Mouse (Mus musculus): ENCODE measurements around the gene Rtf1. TPM values are rescaled to one million over a fixed set of nuclear protein-coding genes. Genes with fewer than 3 reads are reported as not detected.

Gene Rtf1
- polyA plus RNA-seq, 1 experiment: 7.2 TPM

DNA sequence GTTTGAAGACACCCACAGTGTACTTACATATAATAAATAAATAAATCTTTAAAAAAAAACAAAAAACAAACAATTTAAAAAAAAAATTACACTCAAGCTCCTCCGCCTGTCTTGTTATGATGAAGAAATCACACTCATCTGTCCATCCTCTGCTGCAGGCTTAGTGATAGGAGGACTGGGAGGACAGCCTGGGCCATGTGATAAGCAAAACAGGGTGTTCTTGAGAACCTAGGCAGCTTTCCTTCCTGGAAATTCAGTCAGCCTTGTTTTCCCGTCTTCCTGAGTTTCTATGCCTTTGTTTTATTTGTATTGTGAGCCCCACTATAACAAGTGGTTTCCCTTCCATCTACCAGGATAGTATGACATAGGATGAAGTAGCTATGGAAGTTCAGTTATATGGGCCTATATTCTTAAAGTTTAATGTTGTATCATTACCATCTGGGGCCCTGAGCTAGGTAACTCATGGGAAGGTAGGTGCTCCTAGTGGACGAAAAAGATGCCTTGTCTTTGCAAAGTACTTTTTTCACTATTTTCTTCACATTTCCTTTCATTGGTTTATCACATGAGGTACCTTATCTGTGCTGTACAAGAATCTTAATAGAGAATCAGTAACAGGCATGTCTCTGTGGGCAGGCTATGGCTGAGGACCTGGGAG is 53.0 kb downstream of the Rtf1 start:
- Histone ChIP-seq H3K36me3 (ENCODE audit: control insufficient read depth, insufficient read depth) (peaks cover 13% of the 10 kb centered on the region), H3K4me3 (no peak overlapping the region), H3K79me2 (ENCODE audit: control insufficient read depth, insufficient read depth) (no peaks in the 10 kb centered on the region), H3K4me2 (ENCODE audit: low read depth) (no peak overlapping the region), H3ac (ENCODE audit: control insufficient read depth, insufficient read length) (no peak overlapping the region), H3K27me3 (ENCODE audit: control insufficient read depth, insufficient read depth, insufficient read length) (no peaks in the 10 kb centered on the region)
- TF ChIP-seq TCF12 (IDR thresholded peaks at IDR 0.05; ENCODE audit: insufficient read depth, poor library complexity, severe bottlenecking) (no peak), MAX (IDR thresholded peaks at IDR 0.05; ENCODE audit: low read depth) (no peak), REST (IDR thresholded peaks at IDR 0.05; ENCODE audit: insufficient read depth, insufficient read length) (no peak), USF1 (IDR thresholded peaks at IDR 0.05; ENCODE audit: low read depth) (no peak), E2F4 (IDR thresholded peaks at IDR 0.05; ENCODE audit: insufficient read depth) (no peak)

- no peak for TF ChIP-seq TCF3 (IDR thresholded peaks at IDR 0.05; ENCODE audit: insufficient read length, low read depth)
- TF ChIP-seq MYOD1 (IDR thresholded peaks at IDR 0.05; ENCODE audit: control insufficient read depth in 1 of 3, insufficient read length in 2 of 3, low read depth in 2 of 3): no peak
- TF ChIP-seq REST (IDR thresholded peaks at IDR 0.05; ENCODE audit: insufficient read depth, insufficient read length): no peak
- TF ChIP-seq CEBPB (IDR thresholded peaks at IDR 0.05; ENCODE audit: insufficient read depth, poor library complexity, severe bottlenecking): no peak
- no peak for TF ChIP-seq MAX (IDR thresholded peaks at IDR 0.05; ENCODE audit: low read depth)
- TF ChIP-seq TCF12 (IDR thresholded peaks at IDR 0.05; ENCODE audit: insufficient read depth, poor library complexity, severe bottlenecking): no peak
- TF ChIP-seq POLR2A (IDR thresholded peaks at IDR 0.05; ENCODE audit: insufficient read length, low read depth): no peak
- TF ChIP-seq POLR2AphosphoS2 (IDR thresholded peaks at IDR 0.05; ENCODE audit: insufficient read length, low read depth): no peak
- TF ChIP-seq SRF (IDR thresholded peaks at IDR 0.05; ENCODE audit: control insufficient read depth, insufficient read length, low read depth): no peak
- Histone ChIP-seq H3K27me3 (ENCODE audit: control insufficient read depth, insufficient read depth, insufficient read length) (no peaks in the 10 kb centered on the region), H3K79me2 (ENCODE audit: control insufficient read depth, insufficient read depth) (no peaks in the 10 kb centered on the region), H3K4me2 (ENCODE audit: low read depth) (no peak overlapping the region), H3K4me3 (no peak overlapping the region), H3K36me3 (ENCODE audit: control insufficient read depth, insufficient read depth) (peaks cover 5% of the 10 kb centered on the region), H3ac (ENCODE audit: control insufficient read depth, insufficient read length) (no peak overlapping the region)
Observed at GRCm38 (mm10) chr2:119730735-119731134, 55.9 kb downstream of the Rtf1 start.

DNA sequence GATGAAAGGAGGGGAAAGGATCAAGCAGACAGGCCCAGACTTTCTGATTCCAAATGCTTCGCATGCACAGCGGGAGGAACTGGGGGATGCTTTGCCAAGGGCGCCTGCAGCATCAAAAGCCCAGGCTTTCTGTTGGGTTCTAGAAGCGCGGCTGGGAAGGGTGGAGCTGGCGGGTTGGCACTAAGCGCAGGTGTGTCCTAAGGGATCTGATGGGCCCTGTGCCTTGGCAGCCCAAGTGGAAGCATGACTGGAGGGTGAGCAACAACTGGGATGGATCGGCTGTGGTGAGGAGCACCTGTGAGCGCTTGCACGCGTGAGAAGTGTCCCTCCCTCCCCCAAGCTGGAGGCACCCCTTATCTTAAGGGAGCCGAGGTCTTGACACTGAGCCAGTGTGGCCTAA is 62.3 kb downstream of the Rtf1 start:
- Histone ChIP-seq H3K27me3 (ENCODE audit: control insufficient read depth, insufficient read depth, insufficient read length) (no peaks in the 10 kb centered on the region), H3K4me3 (no peak overlapping the region), H3ac (ENCODE audit: control insufficient read depth, insufficient read length) (no peak overlapping the region), H3K36me3 (ENCODE audit: control insufficient read depth, insufficient read depth) (peaks cover 5% of the 10 kb centered on the region), H3K79me2 (ENCODE audit: control insufficient read depth, insufficient read depth) (no peaks in the 10 kb centered on the region), H3K4me2 (ENCODE audit: low read depth) (no peak overlapping the region)
- TF ChIP-seq TCF12 (IDR thresholded peaks at IDR 0.05; ENCODE audit: insufficient read depth, poor library complexity, severe bottlenecking): no peak
- no peak for TF ChIP-seq POLR2A (IDR thresholded peaks at IDR 0.05; ENCODE audit: insufficient read length, low read depth)
- no peak for TF ChIP-seq MYOG (IDR thresholded peaks at IDR 0.05; ENCODE audit: control insufficient read depth in 1 of 3, insufficient read depth in 1 of 3, insufficient read length in 2 of 3, low read depth in 2 of 3)
- TF ChIP-seq POLR2AphosphoS2 (IDR thresholded peaks at IDR 0.05; ENCODE audit: insufficient read length, low read depth): no peak
- no peak for TF ChIP-seq SRF (IDR thresholded peaks at IDR 0.05; ENCODE audit: control insufficient read depth, insufficient read length, low read depth)
- TF ChIP-seq TCF3 (IDR thresholded peaks at IDR 0.05; ENCODE audit: insufficient read length, low read depth): no peak
- TF ChIP-seq E2F4 (IDR thresholded peaks at IDR 0.05; ENCODE audit: insufficient read depth): no peak
- no peak for TF ChIP-seq REST (IDR thresholded peaks at IDR 0.05; ENCODE audit: insufficient read depth, insufficient read length)
- no peak for TF ChIP-seq USF1 (IDR thresholded peaks at IDR 0.05; ENCODE audit: low read depth)
- TF ChIP-seq MAX (IDR thresholded peaks at IDR 0.05; ENCODE audit: low read depth): no peak
- no peak for TF ChIP-seq MYOD1 (IDR thresholded peaks at IDR 0.05; ENCODE audit: control insufficient read depth in 1 of 3, insufficient read length in 2 of 3, low read depth in 2 of 3)
- no peak for TF ChIP-seq CEBPB (IDR thresholded peaks at IDR 0.05; ENCODE audit: insufficient read depth, poor library complexity, severe bottlenecking)

DNA sequence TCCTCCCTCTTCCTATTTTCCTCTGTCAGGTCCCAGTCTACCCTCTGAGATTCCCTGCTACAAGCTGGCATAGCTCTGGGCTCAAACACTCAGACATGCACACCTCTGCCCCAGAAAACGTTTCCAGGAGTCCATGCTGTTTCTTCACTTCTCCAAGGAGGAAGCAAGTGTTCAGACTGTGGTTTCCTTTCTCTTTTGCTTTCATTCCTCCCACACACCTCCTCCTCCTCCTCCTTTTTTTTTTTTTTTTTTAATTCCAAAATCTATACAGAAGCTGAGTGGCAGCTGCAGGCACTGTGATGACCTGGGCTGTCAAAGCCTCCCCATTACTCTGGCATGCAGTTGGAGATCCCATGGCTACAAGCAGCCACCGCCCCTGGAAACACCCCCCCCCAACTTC is 65.7 kb downstream of the Rtf1 start:
- Histone ChIP-seq H3K4me3 (no peak overlapping the region), H3K27me3 (ENCODE audit: control insufficient read depth, insufficient read depth, insufficient read length) (peaks cover 6% of the 10 kb centered on the region), H3K4me2 (ENCODE audit: low read depth) (no peak overlapping the region), H3K79me2 (ENCODE audit: control insufficient read depth, insufficient read depth) (no peaks in the 10 kb centered on the region), H3ac (ENCODE audit: control insufficient read depth, insufficient read length) (no peak overlapping the region), H3K36me3 (ENCODE audit: control insufficient read depth, insufficient read depth) (no peaks in the 10 kb centered on the region)
- TF ChIP-seq MYOD1 (IDR thresholded peaks at IDR 0.05; ENCODE audit: control insufficient read depth in 1 of 3, insufficient read length in 2 of 3, low read depth in 2 of 3) (no peak), USF1 (IDR thresholded peaks at IDR 0.05; ENCODE audit: low read depth) (no peak), TCF12 (IDR thresholded peaks at IDR 0.05; ENCODE audit: insufficient read depth, poor library complexity, severe bottlenecking) (no peak), TCF3 (IDR thresholded peaks at IDR 0.05; ENCODE audit: insufficient read length, low read depth) (no peak), POLR2A (IDR thresholded peaks at IDR 0.05; ENCODE audit: insufficient read length, low read depth) (no peak), E2F4 (IDR thresholded peaks at IDR 0.05; ENCODE audit: insufficient read depth) (no peak), REST (IDR thresholded peaks at IDR 0.05; ENCODE audit: insufficient read depth, insufficient read length) (no peak), MYOG (IDR thresholded peaks at IDR 0.05; ENCODE audit: control insufficient read depth in 1 of 3, insufficient read depth in 1 of 3, insufficient read length in 2 of 3, low read depth in 2 of 3) (no peak), SRF (IDR thresholded peaks at IDR 0.05; ENCODE audit: control insufficient read depth, insufficient read length, low read depth) (no peak)

Data from myocyte (in vitro differentiated cells).